Mouse (Mus musculus) midbrain, embryonic 16.5 days (tissue): ENCODE data around the gene Hoxb13. TPM values are rescaled to one million over a fixed set of nuclear protein-coding genes. Genes with fewer than 3 reads are reported as not detected.

Source experiments
- ATAC-seq: fragments of 200-750 bp; cut with Nextera tagmentation; 2 replicates; pipeline ENCODE4 v1.8.0; 2017; ENCODE audit warnings: moderate TSS enrichment
- H3K27ac ChIP-seq: fragments of 300-500 bp; sonication (generic); 2 replicates; pipeline ENCODE4 v1.5.1; 2014; ENCODE audit warnings: mild to moderate bottlenecking, low read length, mixed read lengths
- H3K27me3 ChIP-seq: fragments of 300-500 bp; sonication (generic); 2 replicates; pipeline ENCODE4 v1.6.1; 2014; ENCODE audit warnings: low read depth, low read length, mixed read lengths; ENCODE audit not compliant: control insufficient read depth, insufficient read depth
- H3K36me3 ChIP-seq: fragments of 300-500 bp; sonication (generic); 2 replicates; pipeline ENCODE4 v1.6.1; 2014; ENCODE audit warnings: mild to moderate bottlenecking, low read length, moderate library complexity, mixed read lengths; ENCODE audit not compliant: control insufficient read depth, insufficient read depth
- H3K4me1 ChIP-seq: fragments of 300-500 bp; sonication (generic); 2 replicates; pipeline ENCODE4 v1.6.1; 2014; ENCODE audit warnings: mild to moderate bottlenecking, low read length, mixed read lengths; ENCODE audit not compliant: control insufficient read depth, insufficient read depth
- H3K4me2 ChIP-seq: fragments of 300-500 bp; sonication (generic); 2 replicates; pipeline ENCODE4 v1.6.1; 2014; ENCODE audit warnings: mild to moderate bottlenecking, low read length, mixed read lengths
- H3K4me3 ChIP-seq: fragments of 300-500 bp; sonication (generic); 2 replicates; pipeline ENCODE4 v1.5.1; 2014; ENCODE audit warnings: low read depth, mild to moderate bottlenecking, low read length, moderate library complexity, mixed read lengths
- H3K9ac ChIP-seq: fragments of 300-500 bp; sonication (generic); 2 replicates; pipeline ENCODE4 v1.6.1; 2014; ENCODE audit warnings: low read depth, low read length, mixed read lengths
- H3K9me3 ChIP-seq: fragments of 300-500 bp; sonication (generic); replicated peaks from 2 replicates; pipeline ENCODE4 v1.6.1; 2014; ENCODE audit warnings: mild to moderate bottlenecking, low read length, mixed read lengths; ENCODE audit not compliant: control insufficient read depth, poor library complexity, severe bottlenecking
- WGBS: fragments of 180-500 bp; shearing (Covaris S2); extraction: QIAGEN DNeasy Blood & Tissue Kit; methylation state at CpG from one replicate; pipeline ENCODE4 v1.1.7; 2014; 5-methylcytosine and 5-hydroxymethylcytosine counted together
- polyA plus RNA-seq: library from polyadenylated mRNA; unstranded; fragments of >200 nt; fragmentation: Nextera tagmentation; extraction: Ambion mirVana; gene quantifications from 2 replicates; pipeline ENCODE4 v1.2.1, GENCODE M21; 2015

Gene Hoxb13
- not detected in 2 replicates for polyA plus RNA-seq

GRCm38 (mm10) chr11:96193521-96194400 is at the start of gene Hoxb13:
Gene Hoxb13 (plus strand): TSS chr11:96194316.
- Histone ChIP-seq H3K27me3 (peaks cover 96% of the 10 kb centered on the region), H3K9me3 (no peaks in the 10 kb centered on the region), H3K27ac (no peak within 1 kb of the TSS), H3K4me3 (peak within 1 kb of the TSS; percentile 13; the same call in 1 of the 2 replicates), H3K9ac (no peak within 1 kb of the TSS), H3K4me2 (peak within 1 kb of the TSS; percentile 33), H3K36me3 (no peaks in the 10 kb centered on the region), H3K4me1 (0 out of 2 replicates have a peak, but pooled peaks cover 3% of the 10 kb centered on the region)
- WGBS, result under 1% methylated on average over 35 of the region's 35 CpGs
- ATAC-seq, result no peak

GRCm38 (mm10) chr11:96145622-96146270 is 48.4 kb upstream of the Hoxb13 start:
- WGBS, result 2% methylated on average over 15 of the region's 15 CpGs
- Histone ChIP-seq H3K27me3 (peaks cover 35% of the 10 kb centered on the region), H3K27ac (no peak overlapping the region), H3K36me3 (no peaks in the 10 kb centered on the region), H3K9me3 (no peaks in the 10 kb centered on the region), H3K9ac (0 out of 2 replicates have a peak overlapping the region, but pooled peaks have one; percentile 30), H3K4me3 (no peak overlapping the region), H3K4me2 (peak overlapping the region; percentile 36), H3K4me1 (no peaks in the 10 kb centered on the region; the same call in 1 of the 2 replicates)
- no peak for ATAC-seq

- H3K4me1 ChIP-seq, result no peaks in the 10 kb centered on the region; the same call in 1 of the 2 replicates
- no peak for ATAC-seq
- WGBS, result 75% methylated on average over 6 of the region's 6 CpGs
These were observed 46.6 kb upstream of the Hoxb13 start for GRCm38 (mm10) chr11:96147471-96147870.

GRCm38 (mm10) chr11:96164769-96165168 is 29.3 kb upstream of the Hoxb13 start:
- no peak for ATAC-seq
- WGBS, result 68% methylated on average over 12 of the region's 12 CpGs

More at GRCm38 (mm10) chr11:96147471-96147870, 46.6 kb upstream of the Hoxb13 start:
- Histone ChIP-seq H3K36me3 (no peaks in the 10 kb centered on the region), H3K27ac (no peak overlapping the region), H3K27me3 (peaks cover 35% of the 10 kb centered on the region), H3K4me2 (no peak overlapping the region), H3K9ac (no peak overlapping the region), H3K4me3 (no peak overlapping the region), H3K9me3 (no peaks in the 10 kb centered on the region)

GRCm38 (mm10) chr11:96168125-96168524 is 26.0 kb upstream of the Hoxb13 start:
- no peak overlapping the region for H3K4me2 ChIP-seq
- no peak for ATAC-seq
- peaks cover 86% of the 10 kb centered on the region for H3K27me3 ChIP-seq
- no peak overlapping the region for H3K9ac ChIP-seq
- WGBS, result 34% methylated on average over 9 of the region's 9 CpGs
- H3K9me3 ChIP-seq, result no peaks in the 10 kb centered on the region; the same call in 1 of the 2 replicates
- no peak overlapping the region for H3K27ac ChIP-seq
- H3K4me1 ChIP-seq, result no peaks in the 10 kb centered on the region
- no peaks in the 10 kb centered on the region for H3K36me3 ChIP-seq
- no peak overlapping the region for H3K4me3 ChIP-seq

More at GRCm38 (mm10) chr11:96164769-96165168, 29.3 kb upstream of the Hoxb13 start:
- H3K9ac ChIP-seq, result no peak overlapping the region
- no peak overlapping the region for H3K4me2 ChIP-seq
- no peaks in the 10 kb centered on the region for H3K9me3 ChIP-seq
- H3K36me3 ChIP-seq, result no peaks in the 10 kb centered on the region
- no peak overlapping the region for H3K27ac ChIP-seq
- no peak overlapping the region for H3K4me3 ChIP-seq
- H3K4me1 ChIP-seq, result no peaks in the 10 kb centered on the region
- H3K27me3 ChIP-seq, result peaks cover 55% of the 10 kb centered on the region

- H3K36me3 ChIP-seq, result no peaks in the 10 kb centered on the region
- no peak overlapping the region for H3K9ac ChIP-seq
- no peak overlapping the region for H3K4me3 ChIP-seq
- no peak for ATAC-seq
- H3K27ac ChIP-seq, result no peak overlapping the region
- no peak overlapping the region for H3K4me2 ChIP-seq
- no peaks in the 10 kb centered on the region; the same call in 1 of the 2 replicates for H3K9me3 ChIP-seq
- no peaks in the 10 kb centered on the region for H3K4me1 ChIP-seq
- 19% methylated on average over 7 of the region's 7 CpGs for WGBS
- H3K27me3 ChIP-seq, result peaks cover 90% of the 10 kb centered on the region
These were observed 25.1 kb upstream of the Hoxb13 start for GRCm38 (mm10) chr11:96169016-96169415.

- no peaks in the 10 kb centered on the region; the same call in 1 of the 2 replicates for H3K9me3 ChIP-seq
- ATAC-seq, result no peak
- no peaks in the 10 kb centered on the region for H3K4me1 ChIP-seq
- no peak overlapping the region for H3K4me2 ChIP-seq
- H3K4me3 ChIP-seq, result no peak overlapping the region
- peaks cover 90% of the 10 kb centered on the region for H3K27me3 ChIP-seq
- H3K9ac ChIP-seq, result no peak overlapping the region
- under 1% methylated on average over 20 of the region's 20 CpGs for WGBS
- no peaks in the 10 kb centered on the region for H3K36me3 ChIP-seq
- no peak overlapping the region for H3K27ac ChIP-seq
These were observed 23.3 kb upstream of the Hoxb13 start for GRCm38 (mm10) chr11:96170711-96171379.

- WGBS, result 5% methylated on average over 3 of the region's 3 CpGs
- no peaks in the 10 kb centered on the region; the same call in 1 of the 2 replicates for H3K9me3 ChIP-seq
- H3K27ac ChIP-seq, result no peak overlapping the region
- no peak overlapping the region for H3K9ac ChIP-seq
- ATAC-seq, result no peak
- peaks cover 89% of the 10 kb centered on the region for H3K27me3 ChIP-seq
- no peaks in the 10 kb centered on the region for H3K36me3 ChIP-seq
- H3K4me1 ChIP-seq, result no peaks in the 10 kb centered on the region
- H3K4me2 ChIP-seq, result no peak overlapping the region
- no peak overlapping the region for H3K4me3 ChIP-seq
These were observed 22.5 kb upstream of the Hoxb13 start for GRCm38 (mm10) chr11:96171601-96172000.
